Mouse (Mus musculus) CH12.LX (cell line): Measurements from ENCODE around the gene Creld2. TPM values are rescaled to one million over a fixed set of nuclear protein-coding genes. Genes with fewer than 3 reads are reported as not detected.

Source experiments
- DNase-seq: peaks from one replicate; pipeline ENCODE4 v3.0.0-alpha.2; 2013; ENCODE audit errors: extremely low read depth
- H3K27ac ChIP-seq: 2 replicates; pipeline ENCODE4 v1.5.1; 2012; ENCODE audit warnings: low read depth, mild to moderate bottlenecking, control low read depth, moderate library complexity; ENCODE audit not compliant: insufficient read depth
- H3K27me3 ChIP-seq: replicated peaks from 2 replicates; pipeline ENCODE3; 2012; ENCODE audit warnings: inconsistent platforms
- H3K36me3 ChIP-seq, 2 experiments: replicated peaks in 1 of 2; 2 replicates each; pipeline versions ENCODE3 to v1.6.1; 2012; ENCODE audit warnings: inconsistent platforms in 1 of 2, low read length in 1 of 2, mild to moderate bottlenecking in 1 of 2, mixed read lengths in 1 of 2, moderate library complexity in 1 of 2; ENCODE audit not compliant: control insufficient read depth in 1 of 2, insufficient read depth in 1 of 2
- H3K4me1 ChIP-seq, 2 experiments: 2 replicates each; pipeline ENCODE4 v1.6.1; 2012; ENCODE audit warnings: inconsistent platforms in 1 of 2, moderate library complexity in 1 of 2; ENCODE audit not compliant: insufficient read depth in 2 of 2, control insufficient read depth in 1 of 2
- H3K4me2 ChIP-seq: 2 replicates; pipeline ENCODE4 v1.6.1; 2012; ENCODE audit warnings: low read depth, mild to moderate bottlenecking, control low read depth; ENCODE audit not compliant: poor library complexity, insufficient read depth, severe bottlenecking
- H3K4me3 ChIP-seq, 3 experiments: fragments of 150-350 bp in 1 of 3; sonication (generic) in 1 of 3; replicated peaks in 1 of 3; 2 replicates each; pipeline versions ENCODE3 to v1.5.1; 2011 to 2012; ENCODE audit warnings: low read depth in 2 of 3, low read length in 2 of 3, mild to moderate bottlenecking in 2 of 3, moderate library complexity in 2 of 3, control low read depth in 1 of 3, improper control_type of control experiment in 1 of 3, inconsistent platforms in 1 of 3, mixed read lengths in 1 of 3; ENCODE audit not compliant: poor library complexity in 1 of 3
- H3K79me2 ChIP-seq: replicated peaks from 2 replicates; pipeline ENCODE4 v1.6.1; 2012; ENCODE audit warnings: mild to moderate bottlenecking, moderate library complexity; ENCODE audit not compliant: control insufficient read depth, poor library complexity, insufficient read depth, severe bottlenecking; ENCODE audit errors: extremely low read depth
- H3K9ac ChIP-seq: 2 replicates; pipeline ENCODE4 v1.6.1; 2012; ENCODE audit warnings: low read depth, mild to moderate bottlenecking, control low read depth, moderate library complexity; ENCODE audit not compliant: insufficient read depth
- H3K9me3 ChIP-seq: replicated peaks from 2 replicates; pipeline ENCODE3; 2012; ENCODE audit warnings: low read length, inconsistent platforms, mixed read lengths
- CHD1 ChIP-seq: IDR thresholded peaks from 2 replicates; pipeline ENCODE4 v1.6.1; 2012; ENCODE audit warnings: low read depth, low read length, improper control_type of control experiment, inconsistent platforms
- CHD2 ChIP-seq: IDR thresholded peaks from 2 replicates; pipeline ENCODE4 v1.6.1; 2011; ENCODE audit warnings: low read length, improper control_type of control experiment
- CTCF ChIP-seq, 2 experiments: IDR thresholded peaks in 1 of 2; conservative IDR thresholded peaks in 1 of 2; 2 replicates each; pipeline ENCODE4 v1.5.1; 2011 to 2012; ENCODE audit warnings: low read depth in 2 of 2, low read length in 2 of 2, improper control_type of control experiment in 1 of 2, inconsistent platforms in 1 of 2, mild to moderate bottlenecking in 1 of 2, moderate library complexity in 1 of 2
- E2F4 ChIP-seq: IDR thresholded peaks from 2 replicates; pipeline ENCODE4 v1.6.1; 2011; ENCODE audit warnings: low read depth, low read length, improper control_type of control experiment; ENCODE audit not compliant: insufficient replicate concordance
- ETS1 ChIP-seq: conservative IDR thresholded peaks from 2 replicates; pipeline ENCODE4 v1.6.1; 2012; ENCODE audit warnings: low read depth, mild to moderate bottlenecking, inconsistent platforms, low read length, improper control_type of control experiment, moderate library complexity
- GABPA ChIP-seq: IDR thresholded peaks from 2 replicates; pipeline ENCODE4 v1.6.1; 2012; ENCODE audit warnings: low read depth, low read length, improper control_type of control experiment, inconsistent platforms; ENCODE audit not compliant: insufficient replicate concordance
- HCFC1 ChIP-seq: IDR thresholded peaks from 2 replicates; pipeline ENCODE4 v1.6.1; 2012; ENCODE audit warnings: low read depth, mild to moderate bottlenecking, inconsistent platforms, low read length, improper control_type of control experiment
- JUND ChIP-seq: conservative IDR thresholded peaks from 2 replicates; pipeline ENCODE4 v1.6.1; 2011; ENCODE audit warnings: low read depth, low read length, improper control_type of control experiment
- MAFK ChIP-seq: IDR thresholded peaks from 2 replicates; pipeline ENCODE4 v1.6.1; 2011; ENCODE audit warnings: low read length, improper control_type of control experiment; ENCODE audit not compliant: insufficient replicate concordance
- MAX ChIP-seq: IDR thresholded peaks from 2 replicates; pipeline ENCODE4 v1.6.1; 2011; ENCODE audit warnings: low read length, improper control_type of control experiment
- MEF2A ChIP-seq: IDR thresholded peaks from 2 replicates; pipeline ENCODE4 v1.6.1; 2014; ENCODE audit warnings: low read depth, mild to moderate bottlenecking, inconsistent platforms, low read length, improper control_type of control experiment, borderline replicate concordance
- NELFE ChIP-seq: IDR thresholded peaks from 2 replicates; pipeline ENCODE4 v1.6.1; 2011; ENCODE audit warnings: low read depth, low read length, improper control_type of control experiment
- NRF1 ChIP-seq: IDR thresholded peaks from 2 replicates; pipeline ENCODE4 v1.6.1; 2014; ENCODE audit warnings: low read depth, mild to moderate bottlenecking, inconsistent platforms, low read length, improper control_type of control experiment, moderate library complexity
- POLR2A ChIP-seq: IDR thresholded peaks from 2 replicates; pipeline ENCODE4 v1.6.1; 2011; ENCODE audit warnings: low read depth, mild to moderate bottlenecking, improper control_type of control experiment, low read length
- RAD21 ChIP-seq: IDR thresholded peaks from 2 replicates; pipeline ENCODE4 v1.6.1; 2011; ENCODE audit warnings: low read depth, mild to moderate bottlenecking, low read length, improper control_type of control experiment, moderate library complexity
- RCOR1 ChIP-seq: conservative IDR thresholded peaks from 2 replicates; pipeline ENCODE4 v1.6.1; 2012; ENCODE audit warnings: low read depth, mild to moderate bottlenecking, inconsistent platforms, low read length, improper control_type of control experiment
- SIN3A ChIP-seq: IDR thresholded peaks from 2 replicates; pipeline ENCODE4 v1.6.1; 2012; ENCODE audit warnings: low read length, improper control_type of control experiment, inconsistent platforms
- SMC3 ChIP-seq: IDR thresholded peaks from 2 replicates; pipeline ENCODE4 v1.6.1; 2011; ENCODE audit warnings: low read depth, low read length, improper control_type of control experiment
- TBP ChIP-seq: conservative IDR thresholded peaks from 2 replicates; pipeline ENCODE4 v1.6.1; 2011; ENCODE audit warnings: low read depth, low read length, improper control_type of control experiment
- USF1 ChIP-seq: IDR thresholded peaks from 2 replicates; pipeline ENCODE4 v1.6.1; 2014; ENCODE audit warnings: low read depth, mild to moderate bottlenecking, inconsistent platforms, low read length, improper control_type of control experiment
- USF2 ChIP-seq: conservative IDR thresholded peaks from 2 replicates; pipeline ENCODE4 v1.6.1; 2011; ENCODE audit warnings: low read depth, low read length, improper control_type of control experiment
- ZNF384 ChIP-seq: IDR thresholded peaks from 2 replicates; pipeline ENCODE4 v1.6.1; 2012; ENCODE audit warnings: low read depth, low read length, improper control_type of control experiment, inconsistent platforms
- dilution Hi-C: fragments of 300-500 bp; cut with MboI; formaldehyde crosslinking; loops from 2 replicates; pipeline ENCODE4 v1.14.3; 2020; ENCODE audit warnings: low sequenced_read_pairs; ENCODE audit not compliant: extremely low pct_unique_long_range_greater_than_20kb, extremely low pct_ligation_motif_present
- in situ Hi-C: fragments of 300-500 bp; cut with MboI; formaldehyde crosslinking; loops from 3 replicates; pipeline ENCODE4 v1.14.3; 2019; ENCODE audit warnings: low sequenced_read_pairs, low pct_ligation_motif_present, low pct_unique_long_range_greater_than_20kb, mixed read lengths
- polyA plus RNA-seq: library from polyadenylated mRNA; unstranded; fragments of >175 nt; gene quantifications from 2 replicates; pipeline ENCODE4 v1.2.1, GENCODE M21; 2012; ENCODE audit warnings: low read depth; ENCODE audit not compliant: insufficient read length
- total RNA-seq, 2 experiments: library from RNA; depleted of rRNA; stranded (reverse); fragments of 300-350 nt in 1 of 2; fragments of >200 nt in 1 of 2; gene quantifications; 2 replicates each; pipeline ENCODE4 v1.2.3; 2012 to 2014

Gene Creld2
- total and polyA plus RNA-seq, 3 experiments, result 63.6 to 93.8 (median 85.0) TPM

GRCm38 (mm10) chr15:88851076-88851475, 31.6 kb downstream of the Creld2 start:
- Histone ChIP-seq H3K4me3 (no peak overlapping the region), H3K27me3 (peaks cover 74% of the 10 kb centered on the region), H3K9me3 (no peaks in the 10 kb centered on the region), H3K4me2 (no peak overlapping the region), H3K79me2 (no peaks in the 10 kb centered on the region), H3K27ac (no peak overlapping the region), H3K9ac (no peak overlapping the region), H3K36me3 (no peaks in the 10 kb centered on the region), H3K4me1 (peaks cover 2 to 3% of the 10 kb centered on the region in 2 experiments; a peak in 1 of 4 replicates)
- DNase-seq, result no peak
- in situ Hi-C loops, result no loop called here
- TF ChIP-seq CHD2, result no peak
- TF ChIP-seq NELFE, result no peak
- TF ChIP-seq MAFK, result no peak
- TF ChIP-seq RCOR1, result no peak
- no peak for TF ChIP-seq SMC3
- TF ChIP-seq ETS1, result no peak
- no peak for TF ChIP-seq E2F4
- no peak for TF ChIP-seq CHD1
- no peak for TF ChIP-seq CTCF (conservative IDR thresholded peaks at IDR 0.05 in 1 of 2, IDR thresholded peaks at IDR 0.05 in 1 of 2; ENCODE audit: low read depth in 2 of 2, low read length in 2 of 2)
- dilution Hi-C loops, result no loop called here

GRCm38 (mm10) chr15:88851507-88852149, 32.2 kb downstream of the Creld2 start:
- Histone ChIP-seq H3K27me3 (peaks cover 76% of the 10 kb centered on the region), H3K4me3 (no peak overlapping the region), H3K79me2 (no peaks in the 10 kb centered on the region), H3K9ac (no peak overlapping the region), H3K36me3 (no peaks in the 10 kb centered on the region), H3K4me2 (no peak overlapping the region), H3K4me1 (peaks cover 2 to 3% of the 10 kb centered on the region in 2 experiments; a peak in 1 of 4 replicates)
- in situ Hi-C loops, result no loop called here
- no peak for DNase-seq
- dilution Hi-C loops, result no loop called here
- TF ChIP-seq TBP, result no peak
- TF ChIP-seq JUND, result no peak
- TF ChIP-seq NRF1, result no peak
- no peak for TF ChIP-seq E2F4
- TF ChIP-seq HCFC1, result no peak
- no peak for TF ChIP-seq USF1
- TF ChIP-seq CHD1, result no peak
- TF ChIP-seq SIN3A, result no peak
- no peak for TF ChIP-seq USF2
- TF ChIP-seq SMC3, result no peak
- TF ChIP-seq MAFK, result no peak
- TF ChIP-seq CTCF (conservative IDR thresholded peaks at IDR 0.05 in 1 of 2, IDR thresholded peaks at IDR 0.05 in 1 of 2; ENCODE audit: low read depth in 2 of 2, low read length in 2 of 2), result no peak
- no peak for TF ChIP-seq MEF2A
- no peak for TF ChIP-seq POLR2A
- TF ChIP-seq ZNF384, result no peak
- no peak for TF ChIP-seq RAD21
- TF ChIP-seq MAX, result no peak
- no peak for TF ChIP-seq GABPA
- TF ChIP-seq, all 38 proteins: peak for 0
- no peaks in the 10 kb centered on the region for H3K9me3 ChIP-seq
- no peak overlapping the region for H3K27ac ChIP-seq
